Mouse (Mus musculus) heart, adult 9 months (tissue): Measurements from ENCODE around the gene Vwa3b.

Experiments
- DNase-seq, 2 experiments: peaks; one replicate each; pipeline ENCODE4 v3.0.0; 2022; ENCODE audit warnings: low spot score in 2 of 2

Vwa3b gene

GRCm38 (mm10) chr1:37222002-37222401 is 195.6 kb downstream of the Vwa3b start:
- DNase-seq: no peak

GRCm38 (mm10) chr1:37230404-37230803 is 204.0 kb downstream of the Vwa3b start:
- peak; percentile 25 to 31 for DNase-seq

- peak; percentile 49 for DNase-seq
These were observed 204.9 kb downstream of the Vwa3b start for GRCm38 (mm10) chr1:37231295-37231701.
